Mouse (Mus musculus): ENCODE measurements at regions not wholly inside any gene's neighbourhood (a gene's known extent, or its start where the extent isn't known, plus 50 kb on each side); places are given as distances from the start of the nearest gene placed in this dataset.

- 86% methylated on average over 1 of the region's 1 CpGs for whole genome bisulfite sequencing
- Histone ChIP-seq H3K27me3 (ENCODE audit: control insufficient read depth, insufficient read depth, low read length) (no peaks in the 10 kb centered on the region), H3K9me3 (ENCODE audit: control insufficient read depth, low read length) (no peaks in the 10 kb centered on the region), H3K36me3 (ENCODE audit: control insufficient read depth, insufficient read depth, low read length) (no peaks in the 10 kb centered on the region), H3K27ac (ENCODE audit: low read depth, low read length) (no peak overlapping the region), H3K4me3 (ENCODE audit: low read depth, low read length) (no peak overlapping the region), H3K4me1 (ENCODE audit: control insufficient read depth, insufficient read depth, low read length) (no peaks in the 10 kb centered on the region), H3K4me2 (no peak overlapping the region), H3K9ac (ENCODE audit: low read length) (no peak overlapping the region)
- DNase-seq (ENCODE audit: low spot score, missing footprints) (no peak), ATAC-seq (ENCODE audit: low FRiP score) (no peak)
Observed at GRCm38 (mm10) chr4:11903861-11904260, 77.2 kb downstream of the Gm10604 start.

- H3K4me2 ChIP-seq = no peak overlapping the region
- WGBS = 91% methylated on average over 5 of the region's 5 CpGs
- no peak overlapping the region for H3K9ac ChIP-seq (ENCODE audit: low read length)
- no peak for ATAC-seq (ENCODE audit: low FRiP score)
- no peaks in the 10 kb centered on the region for H3K27me3 ChIP-seq (ENCODE audit: control insufficient read depth, insufficient read depth, low read length)
- H3K27ac ChIP-seq (ENCODE audit: low read depth, low read length) = no peak overlapping the region
- no peaks in the 10 kb centered on the region for H3K36me3 ChIP-seq (ENCODE audit: control insufficient read depth, insufficient read depth, low read length)
- H3K9me3 ChIP-seq (ENCODE audit: control insufficient read depth, low read length) = no peaks in the 10 kb centered on the region
- no peak overlapping the region for H3K4me3 ChIP-seq (ENCODE audit: low read depth, low read length)
- peak; percentile 56 for DNase-seq (ENCODE audit: low spot score, missing footprints)
- no peaks in the 10 kb centered on the region for H3K4me1 ChIP-seq (ENCODE audit: control insufficient read depth, insufficient read depth, low read length)
Observed at GRCm38 (mm10) chr4:11903401-11903800, 77.7 kb downstream of the Gm10604 start.

- no peak overlapping the region for H3K4me2 ChIP-seq
- no peaks in the 10 kb centered on the region for H3K9me3 ChIP-seq (ENCODE audit: control insufficient read depth, low read length)
- WGBS = 18% methylated on average over 10 of the region's 10 CpGs
- DNase-seq (ENCODE audit: low spot score, missing footprints) = peak; percentile 53
- no peaks in the 10 kb centered on the region for H3K36me3 ChIP-seq (ENCODE audit: control insufficient read depth, insufficient read depth, low read length)
- H3K9ac ChIP-seq (ENCODE audit: low read length) = no peak overlapping the region
- ATAC-seq (ENCODE audit: low FRiP score) = no peak
- no peak overlapping the region for H3K27ac ChIP-seq (ENCODE audit: low read depth, low read length)
- H3K4me3 ChIP-seq (ENCODE audit: low read depth, low read length) = no peak overlapping the region
- H3K4me1 ChIP-seq (ENCODE audit: control insufficient read depth, insufficient read depth, low read length) = no peaks in the 10 kb centered on the region
- H3K27me3 ChIP-seq (ENCODE audit: control insufficient read depth, insufficient read depth, low read length) = no peaks in the 10 kb centered on the region
Observed at GRCm38 (mm10) chr4:11899979-11900624, 81.0 kb downstream of the Gm10604 start.

- Histone ChIP-seq H3K9ac (ENCODE audit: low read length) (no peak overlapping the region), H3K9me3 (ENCODE audit: control insufficient read depth, low read length) (no peaks in the 10 kb centered on the region), H3K27ac (ENCODE audit: low read depth, low read length) (no peak overlapping the region), H3K4me3 (ENCODE audit: low read depth, low read length) (no peak overlapping the region), H3K36me3 (ENCODE audit: control insufficient read depth, insufficient read depth, low read length) (no peaks in the 10 kb centered on the region), H3K27me3 (ENCODE audit: control insufficient read depth, insufficient read depth, low read length) (no peaks in the 10 kb centered on the region), H3K4me2 (no peak overlapping the region), H3K4me1 (ENCODE audit: control insufficient read depth, insufficient read depth, low read length) (no peaks in the 10 kb centered on the region)
- DNase-seq (ENCODE audit: low spot score, missing footprints) (peak; percentile 53), ATAC-seq (ENCODE audit: low FRiP score) (no peak)
Observed at GRCm38 (mm10) chr4:11897231-11897630, 83.8 kb downstream of the Gm10604 start.

GRCm38 (mm10) chr4:11895857-11896825 lies 84.9 kb downstream of the Gm10604 start:
- H3K4me2 ChIP-seq = no peak overlapping the region
- no peaks in the 10 kb centered on the region for H3K4me1 ChIP-seq (ENCODE audit: control insufficient read depth, insufficient read depth, low read length)
- no peak overlapping the region for H3K4me3 ChIP-seq (ENCODE audit: low read depth, low read length)
- no peaks in the 10 kb centered on the region for H3K9me3 ChIP-seq (ENCODE audit: control insufficient read depth, low read length)
- H3K9ac ChIP-seq (ENCODE audit: low read length) = no peak overlapping the region
- no peak overlapping the region for H3K27ac ChIP-seq (ENCODE audit: low read depth, low read length)
- ATAC-seq (ENCODE audit: low FRiP score) (no peak), DNase-seq (ENCODE audit: low spot score, missing footprints) (no peak)
- no peaks in the 10 kb centered on the region for H3K27me3 ChIP-seq (ENCODE audit: control insufficient read depth, insufficient read depth, low read length)
- H3K36me3 ChIP-seq (ENCODE audit: control insufficient read depth, insufficient read depth, low read length) = no peaks in the 10 kb centered on the region
- WGBS = 84% methylated on average over 6 of the region's 6 CpGs

GRCm38 (mm10) chr4:11893560-11894205 lies 87.4 kb downstream of the Gm10604 start:
- DNase-seq (ENCODE audit: low spot score, missing footprints) = no peak
- H3K27ac ChIP-seq (ENCODE audit: low read depth, low read length) = no peak overlapping the region
- WGBS = 69% methylated on average over 9 of the region's 9 CpGs
- H3K36me3 ChIP-seq (ENCODE audit: control insufficient read depth, insufficient read depth, low read length) = no peaks in the 10 kb centered on the region
- H3K4me2 ChIP-seq = no peak overlapping the region
- no peak for ATAC-seq (ENCODE audit: low FRiP score)
- H3K27me3 ChIP-seq (ENCODE audit: control insufficient read depth, insufficient read depth, low read length) = no peaks in the 10 kb centered on the region
- H3K4me1 ChIP-seq (ENCODE audit: control insufficient read depth, insufficient read depth, low read length) = no peaks in the 10 kb centered on the region
- H3K4me3 ChIP-seq (ENCODE audit: low read depth, low read length) = no peak overlapping the region
- H3K9ac ChIP-seq (ENCODE audit: low read length) = no peak overlapping the region
- H3K9me3 ChIP-seq (ENCODE audit: control insufficient read depth, low read length) = no peaks in the 10 kb centered on the region

GRCm38 (mm10) chr4:11889039-11889600 lies 91.9 kb downstream of the Gm10604 start:
- Histone ChIP-seq H3K9me3 (ENCODE audit: control insufficient read depth, low read length) (no peaks in the 10 kb centered on the region), H3K27ac (ENCODE audit: low read depth, low read length) (no peak overlapping the region), H3K4me2 (no peak overlapping the region), H3K9ac (ENCODE audit: low read length) (no peak overlapping the region), H3K4me3 (ENCODE audit: low read depth, low read length) (no peak overlapping the region), H3K4me1 (ENCODE audit: control insufficient read depth, insufficient read depth, low read length) (peaks cover 4% of the 10 kb centered on the region), H3K27me3 (ENCODE audit: control insufficient read depth, insufficient read depth, low read length) (no peaks in the 10 kb centered on the region), H3K36me3 (ENCODE audit: control insufficient read depth, insufficient read depth, low read length) (no peaks in the 10 kb centered on the region)
- ATAC-seq (ENCODE audit: low FRiP score) (no peak), DNase-seq (ENCODE audit: low spot score, missing footprints) (no peak)
- 87% methylated on average over 6 of the region's 6 CpGs for WGBS

- no peak overlapping the region for H3K4me3 ChIP-seq (ENCODE audit: low read depth, low read length)
- peaks cover 4% of the 10 kb centered on the region for H3K4me1 ChIP-seq (ENCODE audit: control insufficient read depth, insufficient read depth, low read length)
- H3K9me3 ChIP-seq (ENCODE audit: control insufficient read depth, low read length) = no peaks in the 10 kb centered on the region
- ATAC-seq (ENCODE audit: low FRiP score) = peak; percentile 40; the same call in 1 of the 2 replicates
- no peaks in the 10 kb centered on the region for H3K27me3 ChIP-seq (ENCODE audit: control insufficient read depth, insufficient read depth, low read length)
- no peak overlapping the region for H3K9ac ChIP-seq (ENCODE audit: low read length)
- H3K36me3 ChIP-seq (ENCODE audit: control insufficient read depth, insufficient read depth, low read length) = no peaks in the 10 kb centered on the region
- DNase-seq (ENCODE audit: low spot score, missing footprints) = no peak
- no peak overlapping the region for H3K4me2 ChIP-seq
- no peak overlapping the region for H3K27ac ChIP-seq (ENCODE audit: low read depth, low read length)
- WGBS = 8% methylated on average over 1 of the region's 1 CpGs
Observed at GRCm38 (mm10) chr4:11887377-11887776, 93.7 kb downstream of the Gm10604 start.

Measured in midbrain, embryonic 11.5 days (tissue).